Mouse (Mus musculus) activated CD4-positive, CD25-positive, alpha-beta regulatory T cell, adult 9 weeks (primary cell): ENCODE results near the gene Zfp9. TPM values are rescaled to one million over a fixed set of nuclear protein-coding genes. Genes with fewer than 3 reads are reported as not detected.

Experiments
- polyA plus RNA-seq: library from polyadenylated mRNA; unstranded; fragments of 100-300 nt; shearing (Covaris generic); gene quantifications from one replicate; pipeline ENCODE4 v1.2.1, GENCODE M21; 2017

Zfp9 gene
- not detected for polyA plus RNA-seq

GRCm38 (mm10) chr6:118478957-118479708, at the start of gene Zfp9:
Gene Zfp9 (minus strand): TSS chr6:118479320.

GRCm38 (mm10) chr6:118455042-118455631, 24.0 kb downstream of the Zfp9 start, which contains the start of gene Zfp248:
Gene Zfp248 (minus strand): TSS chr6:118455528.

GRCm38 (mm10) chr6:118419050-118419920, 59.8 kb downstream of the Zfp9 start, which contains the start of gene Bms1:
Gene Bms1 (minus strand): TSS chr6:118419474.

Other genes starting within 250 kb of the Zfp9 start
- 70.8 TPM for gene Bms1, start 59.8 kb downstream of the Zfp9 start, polyA plus RNA-seq
- 5.2 TPM for gene Zfp248, start 23.8 kb downstream of the Zfp9 start, polyA plus RNA-seq
- gene Ankrd26, start 82.9 kb upstream of the Zfp9 start, polyA plus RNA-seq, result 11.1 TPM